Mouse (Mus musculus) neutrophil, adult 5-6 weeks (primary cell): Measurements from ENCODE around the gene Kdm2b. TPM values are rescaled to one million over a fixed set of nuclear protein-coding genes. Genes with fewer than 3 reads are reported as not detected.

Experiments used
- ATAC-seq: fragments of 151-379, 151-347 bp; 2 replicates; pipeline ENCODE4 v1.8.0; 2017; ENCODE audit warnings: mild to moderate bottlenecking, moderate TSS enrichment; ENCODE audit not compliant: insufficient number of reproducible peaks, poor library complexity, low FRiP score, severe bottlenecking; ENCODE audit errors: extremely low read depth
- total RNA-seq: library from RNA; stranded (forward); fragments of 200-1000 nt; gene quantifications from 2 replicates; pipeline ENCODE4 v1.2.3, GENCODE M21; 2017

Gene Kdm2b
- total RNA-seq, 1 experiment from 2014 or later = 27.4 TPM

DNA sequence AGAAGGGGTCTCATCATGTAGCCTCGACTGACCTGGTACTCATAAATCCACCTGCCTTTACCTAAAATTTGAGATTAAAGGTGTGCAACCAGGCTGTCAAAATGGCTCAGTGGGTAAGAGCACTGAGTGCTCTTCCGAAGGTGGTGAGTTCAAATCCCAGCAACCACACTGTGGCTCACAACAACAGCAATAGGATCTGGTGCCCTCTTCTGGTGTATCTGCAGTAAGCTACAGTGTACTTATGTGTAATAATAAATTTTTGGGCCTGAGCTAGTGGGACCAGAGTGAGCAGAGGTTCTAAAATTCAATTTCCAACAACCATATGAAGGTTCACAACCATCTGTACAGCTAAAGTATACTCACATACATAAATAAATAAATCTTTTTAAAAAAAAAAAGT, 81.6 kb downstream of the Kdm2b start:
- no peak for ATAC-seq

DNA sequence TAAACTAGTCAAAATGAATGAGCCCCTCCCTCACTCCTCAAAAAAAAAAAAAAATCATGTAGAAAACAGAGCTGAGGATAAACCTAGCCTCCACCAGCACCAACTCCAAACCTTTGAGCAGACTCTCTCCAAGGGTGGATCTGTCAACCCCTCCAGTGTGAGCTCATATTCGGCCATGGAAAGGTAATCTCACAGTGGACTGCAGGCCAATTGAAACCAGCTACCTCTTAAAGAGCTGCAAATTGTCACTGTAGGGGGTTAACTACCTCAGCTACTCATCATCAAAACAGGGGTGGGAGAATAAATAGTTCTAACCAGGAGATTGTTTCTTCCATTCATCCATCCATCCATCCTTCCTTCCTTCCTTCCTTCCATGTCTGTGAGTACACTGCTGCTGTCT, 82.4 kb downstream of the Kdm2b start:
- no peak for ATAC-seq

DNA sequence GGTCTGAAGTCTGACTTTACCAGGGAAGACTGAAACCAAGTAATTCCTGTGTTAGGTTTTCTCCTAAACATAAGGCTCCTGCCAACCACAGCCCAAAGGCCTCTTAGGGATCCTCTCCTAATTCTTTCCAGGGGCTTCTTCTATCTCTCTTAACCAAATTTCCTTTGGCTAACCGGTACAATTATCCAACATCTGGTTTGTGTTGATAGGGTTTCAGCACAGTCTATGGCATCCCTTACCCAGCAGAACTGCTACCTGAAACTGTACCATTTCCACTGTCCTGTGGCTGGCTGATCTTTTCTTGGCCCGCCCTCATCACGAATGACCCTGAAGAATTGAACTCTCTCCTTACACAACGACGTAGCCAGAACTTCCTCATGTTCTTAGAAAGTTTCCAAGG, 86.5 kb downstream of the Kdm2b start:
- no peak for ATAC-seq

DNA sequence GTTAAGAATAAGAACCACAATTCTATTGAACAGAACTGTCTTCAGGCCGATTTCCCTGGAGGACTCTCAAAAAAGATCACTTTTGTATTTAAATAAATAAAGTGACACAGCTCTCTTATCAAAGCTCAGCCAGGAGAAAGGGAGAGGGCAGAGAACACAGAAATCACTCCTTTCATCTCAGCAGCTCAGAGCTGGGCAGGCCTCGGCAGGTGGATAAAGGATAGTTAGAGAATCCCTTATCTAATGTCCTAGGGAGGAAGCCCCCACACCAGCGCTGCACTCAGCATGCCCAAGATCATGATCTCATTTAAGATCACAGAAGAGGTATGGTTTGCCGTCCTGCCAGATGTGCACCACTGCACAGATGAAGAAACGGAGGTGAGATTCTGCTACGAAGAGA, 87.4 kb downstream of the Kdm2b start:
- no peak for ATAC-seq

DNA sequence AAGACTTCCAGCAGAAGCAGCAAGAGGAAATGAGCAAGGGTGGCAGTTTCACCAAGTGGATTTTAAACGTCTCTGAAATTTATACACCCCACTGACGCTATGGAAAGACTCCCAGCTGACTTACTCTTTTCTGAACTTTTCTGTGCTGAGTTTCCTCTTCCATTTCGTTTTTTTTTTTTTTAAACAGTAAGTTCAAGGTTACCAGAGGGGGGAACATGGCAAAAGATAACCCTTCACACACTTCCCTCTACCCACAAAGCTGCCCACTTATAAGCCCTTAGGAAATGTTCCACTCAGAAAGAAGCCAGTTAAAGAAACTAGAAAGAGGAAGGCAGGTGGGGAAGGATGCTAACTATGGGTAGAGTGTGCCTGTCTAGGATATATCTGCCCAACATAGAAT, 88.0 kb downstream of the Kdm2b start:
- ATAC-seq = no peak

DNA sequence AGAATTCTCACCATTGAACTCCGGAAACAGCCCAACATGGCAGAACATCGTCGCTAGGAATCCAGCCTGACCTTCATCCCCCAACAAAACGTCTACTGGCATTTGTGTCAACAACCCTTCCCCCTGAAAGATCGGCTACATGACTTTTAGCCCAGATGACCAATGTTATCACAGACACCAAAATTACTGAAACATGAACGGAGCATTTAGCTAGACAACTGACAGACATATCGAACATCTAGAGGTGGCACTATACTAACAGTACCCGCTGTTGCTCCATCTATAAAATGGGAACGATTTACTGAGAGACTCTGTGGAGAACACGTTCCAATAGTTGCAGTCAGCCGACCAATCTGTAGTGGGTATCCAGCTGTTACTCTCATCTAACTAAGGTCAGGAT, 88.4 kb downstream of the Kdm2b start:
- ATAC-seq = no peak

DNA sequence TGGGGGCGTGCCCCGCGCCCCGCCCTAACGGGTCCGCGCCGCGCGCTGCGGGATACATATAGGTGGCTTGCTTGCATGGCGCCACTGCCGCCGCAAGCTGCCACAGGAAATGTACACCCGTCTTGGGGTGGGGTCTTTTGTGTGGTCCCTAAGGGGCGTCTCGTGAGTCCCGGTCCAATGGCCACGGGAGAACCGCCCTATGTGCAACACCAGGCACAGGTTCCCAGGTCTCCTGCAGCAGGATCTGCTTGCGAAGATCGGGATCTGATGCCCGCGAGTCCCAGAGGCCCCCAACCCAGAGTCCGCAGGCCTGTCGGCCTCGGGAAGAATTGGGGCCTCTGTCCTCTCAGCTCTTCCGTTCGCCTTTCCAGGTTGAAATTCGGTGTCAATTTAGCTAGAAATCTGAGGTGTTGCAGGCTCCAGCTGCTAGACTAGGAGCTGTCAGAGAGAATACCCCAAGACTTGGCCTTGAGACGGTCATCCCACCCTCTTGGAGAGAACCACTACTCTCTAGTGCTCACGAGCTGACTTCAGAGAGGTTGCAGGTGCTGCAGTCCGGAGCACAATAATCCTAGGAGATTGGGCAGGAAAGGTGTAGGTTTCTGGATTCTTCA, 89.0 kb downstream of the Kdm2b start:
- no peak for ATAC-seq

DNA sequence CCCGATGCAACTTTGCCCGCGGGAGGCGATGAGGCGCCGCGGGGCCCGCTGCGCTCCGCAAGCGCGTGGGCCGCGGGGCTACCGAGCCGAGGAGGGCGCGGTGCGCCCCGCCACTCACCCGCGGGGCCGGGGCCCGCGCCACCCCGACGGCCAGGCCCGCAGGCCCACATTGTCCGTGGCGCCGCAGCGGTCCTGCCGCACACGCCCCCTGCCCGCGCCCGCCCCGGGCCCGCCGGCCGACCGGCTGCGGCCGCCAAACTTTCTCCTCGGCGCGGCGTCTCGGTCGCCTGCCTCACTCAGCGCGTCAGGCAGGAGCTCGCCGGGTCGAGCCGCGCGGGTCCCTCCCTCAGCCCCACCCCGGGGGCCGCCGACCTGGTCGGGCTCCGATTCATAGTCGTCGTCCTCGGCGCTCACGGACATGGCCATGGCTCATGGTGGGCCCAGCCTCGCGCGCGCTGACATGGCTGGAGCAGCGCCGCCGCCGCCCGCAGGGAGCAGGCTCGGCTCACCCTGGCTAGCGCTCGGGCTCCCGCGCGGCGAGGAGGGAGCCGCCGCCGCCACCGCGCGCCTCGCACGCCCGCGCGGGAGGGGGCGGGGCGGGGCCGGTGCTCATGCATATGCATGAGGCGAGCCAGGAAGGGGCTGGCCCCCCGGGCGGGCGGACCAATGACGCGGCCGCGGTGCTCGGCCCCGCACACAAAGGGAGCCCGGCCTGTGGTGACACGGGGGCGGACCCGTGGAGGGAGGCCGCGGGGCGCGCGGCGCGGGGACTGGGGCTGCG, 89.7 kb downstream of the Kdm2b start:
- peak; percentile 72 for ATAC-seq

DNA sequence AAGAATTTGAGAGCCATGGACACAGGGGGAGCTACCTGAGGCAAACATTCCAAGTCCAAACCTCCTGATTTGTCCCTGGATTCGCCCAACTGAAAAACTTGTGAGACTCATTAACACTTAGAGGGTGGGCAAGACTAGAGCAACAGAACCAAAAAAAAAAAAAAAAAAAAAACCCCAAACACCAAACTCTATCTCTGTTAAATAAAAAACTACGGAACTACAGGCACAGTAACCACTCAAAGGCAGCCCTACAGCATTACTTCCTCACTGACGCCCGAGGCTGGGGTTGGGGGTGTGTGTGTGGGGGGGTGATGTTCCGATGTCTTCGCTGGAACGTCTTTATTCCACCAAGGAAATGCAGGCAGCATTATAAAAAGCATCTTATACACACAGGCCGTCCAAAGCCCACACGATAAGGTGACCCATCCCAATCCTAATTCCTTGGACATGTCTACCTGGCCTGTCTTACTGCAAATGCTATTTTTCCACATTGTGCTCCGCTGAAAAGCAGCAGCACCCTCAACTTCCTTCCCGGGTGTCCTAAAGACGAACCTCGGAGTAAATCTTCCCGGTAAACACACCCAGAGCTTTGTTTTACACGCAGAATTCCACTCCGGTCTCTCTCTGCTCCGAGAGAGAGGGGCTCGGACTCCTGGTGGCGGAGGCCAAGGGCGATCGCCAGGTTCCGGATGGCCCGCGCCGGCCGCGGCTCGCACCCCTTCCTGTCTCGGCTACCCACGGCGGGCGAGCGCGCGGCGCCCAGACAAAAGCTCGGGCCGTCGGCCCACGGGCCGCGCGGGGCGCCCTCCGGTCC, 90.5 kb downstream of the Kdm2b start:
- no peak for ATAC-seq

DNA sequence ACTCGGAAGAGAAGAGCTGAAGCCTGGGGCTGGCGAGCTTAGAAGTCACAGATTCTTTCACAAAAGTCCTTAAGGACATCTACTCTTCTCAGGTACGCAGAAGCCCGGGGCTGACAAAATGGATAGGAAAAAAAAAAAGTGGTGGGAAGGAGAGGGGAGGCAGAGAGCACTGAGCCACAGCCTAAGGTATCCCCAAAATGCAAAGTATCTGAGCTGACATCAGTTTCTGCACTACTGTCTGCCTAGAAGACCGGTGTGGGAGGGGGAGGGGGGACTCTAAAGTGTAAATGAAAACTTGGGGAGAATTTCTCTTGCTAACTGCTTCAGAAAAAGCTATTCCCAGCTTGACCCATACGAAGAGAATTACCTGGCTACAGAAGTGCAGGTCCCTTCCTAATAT, 91.5 kb downstream of the Kdm2b start:
- ATAC-seq = no peak

DNA sequence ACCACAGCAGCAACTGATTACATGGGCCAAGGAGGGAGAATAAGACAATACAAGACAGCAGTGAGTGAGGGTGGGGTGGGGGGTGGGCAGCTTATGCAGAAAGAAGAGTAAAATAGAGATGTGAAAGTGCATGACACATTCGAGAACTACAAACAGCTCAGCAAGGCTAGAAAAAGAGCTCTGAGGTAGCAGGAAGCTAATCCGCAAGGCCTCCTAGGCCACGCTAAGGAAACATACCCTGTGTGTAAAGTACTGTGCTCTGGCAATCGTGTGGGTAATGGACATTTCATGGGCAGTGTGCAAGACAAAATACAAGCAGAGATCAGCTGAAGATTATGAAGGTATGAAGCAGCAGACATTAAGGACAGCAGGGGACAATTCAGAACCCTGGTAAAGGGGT, 94.8 kb downstream of the Kdm2b start:
- ATAC-seq = peak; percentile 37; the same call in 1 of the 2 replicates

DNA sequence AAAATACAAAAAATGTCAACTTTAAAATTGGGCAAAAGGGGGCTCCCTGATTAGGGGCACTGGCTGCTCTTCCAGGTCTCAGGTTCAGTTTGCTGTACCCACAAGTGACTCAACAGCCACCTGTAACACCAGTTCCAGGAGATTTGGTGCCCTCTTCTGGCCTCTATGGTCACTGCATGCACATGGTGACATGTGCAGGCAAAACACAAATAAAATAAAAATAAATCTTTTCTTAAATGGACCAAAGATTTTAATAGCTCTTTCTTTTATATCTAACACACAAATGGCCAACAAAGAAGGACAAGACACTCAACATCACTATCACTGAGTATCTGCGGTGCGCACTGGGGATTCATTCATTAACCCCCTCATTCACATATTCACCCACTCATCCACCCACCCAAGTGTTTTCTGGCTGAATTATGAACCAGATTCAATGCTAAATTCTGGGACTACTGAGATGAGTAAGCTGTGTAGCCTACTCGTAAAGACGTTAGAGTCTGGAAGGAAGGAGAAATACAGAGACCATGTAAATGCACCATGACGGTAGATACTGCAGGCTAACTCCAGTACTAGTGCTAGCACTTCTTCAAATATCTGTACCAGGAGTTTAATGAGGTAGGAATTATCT, 95.5 kb downstream of the Kdm2b start:
- peak; percentile 70; the same call in 1 of the 2 replicates for ATAC-seq

DNA sequence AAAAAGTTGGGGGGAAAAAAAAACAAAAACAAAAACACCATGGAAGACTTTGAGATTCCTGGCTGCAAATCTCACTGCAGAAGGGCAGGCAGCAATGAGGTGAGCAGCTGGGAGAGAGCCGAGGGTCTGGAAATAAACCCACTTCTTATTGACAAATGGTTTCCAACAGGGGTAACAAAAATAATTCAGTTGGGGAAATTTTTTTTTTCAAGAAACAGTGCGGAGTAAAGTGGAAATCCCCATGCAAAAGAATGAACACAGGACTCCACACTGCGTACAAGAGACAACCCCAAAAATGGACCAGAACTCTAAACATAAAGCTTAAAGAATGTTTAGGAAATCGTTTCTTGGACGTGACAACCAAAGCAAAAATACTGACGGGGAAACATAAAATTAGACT, 96.4 kb downstream of the Kdm2b start:
- no peak for ATAC-seq

DNA sequence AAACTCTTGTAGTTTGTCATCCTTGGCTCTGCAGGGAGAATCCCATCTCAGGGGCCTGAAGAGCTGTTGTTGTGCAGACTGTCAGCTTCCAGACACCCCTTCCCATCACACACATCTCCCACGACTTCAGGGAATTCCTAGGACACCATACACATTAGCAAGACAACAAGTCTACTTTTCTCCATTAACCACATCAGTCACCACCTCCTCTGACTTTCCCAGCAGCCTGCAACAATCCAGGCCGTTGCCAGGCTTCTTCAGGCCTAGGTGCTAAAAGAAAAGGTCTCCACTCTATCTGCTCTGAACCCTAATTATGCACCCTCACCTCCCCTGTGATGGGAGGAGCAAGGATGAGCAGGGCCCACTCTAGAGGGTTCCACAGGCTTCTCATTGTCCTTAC, 99.2 kb downstream of the Kdm2b start:
- ATAC-seq = no peak

DNA sequence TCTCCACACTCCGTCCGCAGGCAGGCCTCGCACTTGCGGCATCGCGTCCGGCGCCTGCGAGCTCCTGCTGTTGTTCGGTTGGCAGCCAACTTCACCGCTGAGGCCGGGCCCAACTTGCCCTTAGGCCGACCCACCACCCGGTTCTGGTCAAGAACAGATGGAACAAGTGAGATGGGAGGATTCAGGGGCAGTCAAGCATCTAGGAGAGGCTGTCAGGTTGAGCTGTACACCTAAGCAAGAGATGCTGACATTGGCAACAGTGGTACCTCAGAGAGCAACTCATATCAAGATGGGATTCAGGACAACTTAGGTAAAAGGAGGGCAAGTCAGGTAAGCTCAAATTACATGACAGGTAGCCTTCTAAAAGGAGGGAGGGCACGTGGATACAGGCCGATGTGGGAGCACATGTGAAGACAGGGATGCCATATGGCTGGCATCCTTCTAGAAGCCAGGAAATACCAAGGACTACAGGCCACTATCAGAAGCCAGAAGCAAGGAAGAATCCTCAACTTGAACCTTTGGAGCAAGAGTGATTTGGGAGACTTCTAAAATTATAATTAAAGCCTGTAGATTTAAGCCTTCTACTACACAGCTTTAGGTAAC, 100.9 kb downstream of the Kdm2b start:
- no peak for ATAC-seq

DNA sequence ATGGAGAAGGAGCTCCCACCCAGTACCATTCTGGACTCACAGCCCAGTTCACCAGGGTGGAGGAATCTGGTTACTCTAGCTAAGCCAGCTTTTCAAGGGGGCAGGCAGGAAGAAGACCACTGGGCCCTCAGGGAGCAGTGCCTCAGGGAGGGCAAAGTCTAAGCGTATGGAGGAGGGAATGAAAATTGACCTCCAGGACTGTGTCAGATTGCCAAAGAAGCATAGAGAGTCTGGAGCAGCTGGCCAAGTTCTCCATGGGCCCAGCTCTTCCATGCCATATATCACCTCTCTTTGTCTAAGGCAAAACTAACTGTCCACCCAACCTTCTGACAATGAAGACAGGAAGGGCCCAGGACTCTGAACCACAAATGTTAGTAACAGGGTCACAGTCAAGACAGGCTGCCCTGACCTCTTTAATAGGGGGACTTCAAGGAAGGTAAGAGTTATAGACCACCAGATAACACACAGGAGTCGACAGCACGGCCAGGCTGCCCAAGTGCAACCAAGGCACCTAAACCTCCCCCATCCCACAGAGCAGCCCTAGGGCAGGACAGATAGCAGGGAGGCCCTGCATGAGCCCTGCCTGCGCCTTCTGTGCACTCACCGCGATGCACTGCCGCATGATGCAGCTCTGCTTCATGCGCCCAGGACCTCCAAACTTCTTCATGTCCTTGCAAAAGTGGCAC, 101.6 kb downstream of the Kdm2b start:
- ATAC-seq = no peak

DNA sequence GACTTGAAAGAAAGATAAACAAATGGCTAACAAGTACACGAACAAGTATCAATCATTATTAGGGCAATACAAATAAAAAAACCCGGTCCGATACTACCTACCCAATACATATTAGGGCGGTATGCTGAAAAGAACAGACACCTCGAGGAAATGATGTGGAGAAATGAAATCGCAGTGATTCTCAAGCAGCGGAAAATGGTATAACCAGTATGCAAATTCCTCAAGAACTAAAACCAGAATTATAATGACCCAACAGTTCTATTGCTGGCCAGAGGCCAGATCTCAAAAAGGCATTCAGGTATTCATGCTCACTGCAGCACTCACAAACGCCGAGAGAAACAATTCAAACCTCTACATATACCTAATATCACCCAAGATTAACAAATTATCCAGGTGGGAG, 102.6 kb downstream of the Kdm2b start:
- ATAC-seq = no peak

DNA sequence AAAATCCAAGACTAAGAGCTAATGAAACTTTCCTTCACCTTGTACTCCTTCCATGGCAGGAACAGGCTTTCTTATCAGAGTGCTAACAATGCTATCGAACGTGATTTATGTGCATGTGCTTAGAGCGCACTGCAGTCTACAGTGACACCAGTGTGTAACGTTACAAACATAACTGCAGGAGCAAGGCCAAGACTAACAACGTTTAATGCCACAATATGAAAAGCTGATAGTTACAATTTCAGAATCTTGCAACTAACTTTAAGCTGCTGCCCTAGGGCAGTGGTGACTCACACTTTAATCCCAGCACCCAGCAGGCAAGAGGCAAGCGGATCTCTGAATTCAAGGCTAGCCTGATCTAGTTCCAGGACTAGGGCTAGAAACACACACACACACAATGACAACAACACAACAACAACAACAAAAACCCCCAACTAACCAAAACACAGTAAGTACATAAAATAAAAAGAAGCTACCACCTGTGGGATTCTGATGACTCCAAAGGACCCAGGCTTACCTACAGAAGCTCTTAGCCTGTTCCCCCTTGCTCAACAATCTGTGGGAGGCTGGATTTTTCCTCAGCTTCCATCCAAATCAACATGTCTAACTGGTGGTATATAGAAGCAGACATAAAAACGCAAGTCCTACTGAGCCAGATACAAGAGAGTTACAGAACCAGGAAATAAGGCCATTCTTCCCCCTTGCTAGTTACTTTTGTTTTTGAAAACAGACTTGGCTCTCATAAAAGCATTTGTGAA, 104.9 kb downstream of the Kdm2b start:
- no peak for ATAC-seq
